Mouse (Mus musculus) urinary bladder, postnatal 14 days (tissue): ENCODE results near the gene Gm20388.
A peak's percentile ranks its signal among the peaks of the same experiment; 100 is the strongest.

Experiments used
- DNase-seq: peaks from one replicate; pipeline ENCODE4 v3.0.0; 2021; ENCODE audit warnings: low spot score

The Gm20388 gene

DNA sequence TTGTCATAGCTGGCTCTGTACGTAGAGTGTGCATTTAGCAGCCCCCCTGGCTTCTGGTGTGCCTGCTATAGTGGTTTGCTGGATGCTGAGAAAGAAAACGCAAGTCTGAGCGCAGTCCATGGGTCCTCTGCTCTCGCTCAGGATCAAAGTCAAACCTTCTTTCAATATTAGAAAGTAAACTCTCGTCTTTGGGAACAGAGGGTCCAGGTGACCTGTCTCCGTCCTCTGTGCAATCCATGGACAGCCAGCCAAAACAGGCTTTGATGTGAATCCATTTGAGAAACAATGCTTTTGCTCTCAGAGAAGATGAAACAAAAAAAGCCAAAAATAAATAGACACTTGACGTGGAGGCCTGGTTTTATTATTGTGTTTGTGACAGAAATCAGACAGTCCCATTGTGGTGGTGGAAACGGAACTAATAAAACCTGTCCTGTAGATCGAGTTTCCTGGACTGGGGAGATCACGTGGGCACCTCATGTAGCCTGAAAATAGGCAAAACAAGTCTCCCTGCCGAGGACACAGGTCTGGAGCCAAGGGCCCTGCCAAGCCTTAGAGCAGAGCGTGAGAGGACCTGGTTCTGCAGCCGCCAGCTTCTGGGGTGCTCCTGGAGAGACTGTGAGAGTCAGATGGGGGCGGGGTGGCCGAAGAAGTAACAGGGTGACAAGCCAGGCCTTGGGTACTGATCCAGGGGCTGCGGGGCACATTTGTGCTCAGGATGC is 3902.7 kb downstream of the Gm20388 start:
- DNase-seq = peak; percentile 38

DNA sequence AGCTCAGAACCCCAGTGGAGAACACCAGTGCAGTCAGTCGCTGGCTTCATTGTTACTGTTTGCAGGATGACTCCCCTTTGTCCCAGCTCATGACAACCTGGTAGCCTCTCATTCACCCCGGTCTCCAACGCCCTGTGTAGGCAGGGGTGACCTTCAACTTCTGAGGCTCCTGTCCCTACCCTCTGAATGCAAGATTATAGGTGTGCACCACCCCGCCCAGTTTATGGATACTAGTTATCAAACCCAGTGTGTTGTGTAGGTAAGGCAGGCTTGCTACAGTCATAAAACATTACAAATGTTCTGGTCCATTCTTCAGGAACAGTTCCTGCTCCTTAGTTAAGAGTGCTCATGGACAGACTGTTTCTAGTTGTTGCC is 3903.2 kb downstream of the Gm20388 start:
- no peak for DNase-seq

DNA sequence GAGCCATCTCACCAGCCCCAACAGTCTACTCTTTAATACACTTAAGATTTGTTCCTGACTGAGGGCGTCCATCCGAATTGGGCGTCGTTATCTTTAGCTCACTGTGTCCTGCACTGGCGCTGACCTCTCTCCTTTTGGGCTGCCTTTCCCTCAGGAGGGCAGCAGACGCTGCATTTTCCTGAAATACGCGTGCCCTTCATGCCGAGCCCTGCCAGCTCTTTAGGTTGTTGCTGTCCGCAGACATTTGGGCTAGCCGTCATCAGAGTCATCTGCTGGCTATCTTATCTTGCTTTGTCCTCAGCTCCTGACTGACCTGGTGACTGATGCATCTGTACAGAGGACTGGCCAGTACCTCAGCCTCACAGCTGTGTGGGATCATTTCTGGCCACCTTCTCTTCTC is 3904.7 kb downstream of the Gm20388 start:
- DNase-seq = no peak

DNA sequence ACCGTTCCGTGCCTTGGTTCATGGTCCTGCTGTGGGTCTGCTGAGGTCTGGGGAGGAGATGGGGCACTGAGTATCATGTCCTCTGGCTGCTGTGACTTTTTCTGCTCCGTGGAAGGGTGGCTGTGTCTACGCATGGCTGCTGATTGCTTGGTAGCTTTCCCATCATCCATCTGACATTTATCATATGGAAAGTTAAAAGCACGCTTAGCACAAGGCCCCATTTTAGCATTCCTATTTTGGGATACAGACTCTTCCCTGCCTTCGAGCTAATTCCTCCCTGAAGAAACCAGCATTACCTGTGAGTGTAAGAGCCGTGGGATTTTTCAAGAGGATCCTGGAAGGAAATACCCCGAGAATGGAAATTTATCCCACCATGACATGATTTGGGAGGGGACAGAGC is 3906.3 kb downstream of the Gm20388 start:
- no peak for DNase-seq

DNA sequence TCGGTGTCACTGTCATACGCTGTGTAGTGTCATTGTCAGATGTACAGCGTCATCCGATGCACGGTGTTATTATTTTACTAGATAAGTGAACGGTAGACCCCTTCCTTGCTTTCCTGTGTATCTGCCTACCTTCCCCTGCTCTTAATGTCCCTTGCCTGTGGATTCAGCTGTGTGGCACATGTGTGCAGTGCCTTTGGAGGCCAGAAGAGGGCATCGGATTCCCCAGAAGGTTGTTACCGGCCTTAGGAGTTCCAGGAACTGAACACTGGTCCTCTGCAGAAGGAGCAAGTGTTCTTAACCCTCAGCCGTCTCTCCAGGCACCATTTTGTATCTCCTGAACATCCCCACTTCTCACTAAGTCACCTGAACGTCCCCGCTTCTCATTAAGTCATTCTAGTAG is 3907.1 kb downstream of the Gm20388 start:
- DNase-seq = no peak

DNA sequence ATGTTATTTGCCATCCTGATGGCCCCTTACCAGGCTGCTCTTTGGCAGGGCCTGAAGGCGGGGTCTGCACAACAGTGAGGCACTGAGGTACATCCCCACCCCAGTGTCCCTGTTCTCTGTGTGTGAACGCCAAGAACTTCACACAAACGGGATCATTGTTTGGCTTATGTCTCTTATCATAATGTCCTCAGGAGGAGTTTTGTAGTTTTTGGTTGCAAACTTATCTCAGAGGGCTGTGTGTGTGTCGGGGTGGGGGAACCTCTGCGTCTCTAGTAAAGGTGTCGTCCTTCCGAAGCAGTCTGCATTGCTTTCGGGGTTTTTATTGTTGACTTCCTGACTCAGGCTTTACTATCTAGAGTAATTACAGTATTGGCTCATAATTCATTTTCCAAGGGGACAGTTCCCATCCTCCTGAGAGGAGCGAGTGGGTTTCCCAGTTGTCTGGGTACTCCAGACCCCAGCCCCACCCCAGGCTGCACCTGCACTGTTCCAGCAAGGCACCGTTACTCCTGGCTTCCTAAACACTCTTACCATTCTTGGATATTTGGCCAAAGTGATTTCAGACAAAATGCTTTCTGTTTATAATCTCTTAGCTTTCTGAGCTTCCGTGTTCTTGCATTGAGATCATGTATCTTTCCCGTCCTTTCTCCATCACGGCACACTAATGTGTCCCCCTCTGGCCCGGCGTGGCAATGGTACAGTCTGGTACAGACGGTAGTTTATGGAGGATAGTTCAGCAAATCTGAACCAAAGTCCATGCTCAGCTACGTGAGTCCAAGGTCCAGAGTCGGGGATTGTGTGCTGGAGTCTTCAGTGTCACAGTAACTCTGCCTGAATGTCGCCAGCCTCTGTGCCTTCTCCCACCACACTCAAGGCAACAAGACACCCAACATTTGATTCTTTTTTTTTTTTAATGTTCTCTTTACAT is 3909.3 kb downstream of the Gm20388 start:
- DNase-seq = no peak

DNA sequence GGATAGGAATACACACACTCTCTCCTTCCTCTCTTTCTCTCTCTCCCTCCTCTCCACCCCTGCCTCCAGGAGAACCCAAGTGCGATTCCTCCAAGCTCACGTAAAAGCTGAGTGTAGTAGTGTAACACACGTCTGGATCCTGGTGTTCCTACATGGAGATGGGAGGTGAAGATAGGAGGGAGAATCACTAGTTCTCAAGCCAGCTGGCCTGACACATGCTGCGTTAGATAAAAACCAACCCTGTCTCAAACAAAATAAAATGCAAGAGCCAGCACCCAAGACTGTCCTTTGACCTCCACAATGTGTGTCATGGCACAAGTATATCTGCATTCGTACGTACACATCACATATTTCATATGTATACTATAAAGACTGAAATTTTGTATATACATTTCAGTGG is 3910.1 kb downstream of the Gm20388 start:
- no peak for DNase-seq

DNA sequence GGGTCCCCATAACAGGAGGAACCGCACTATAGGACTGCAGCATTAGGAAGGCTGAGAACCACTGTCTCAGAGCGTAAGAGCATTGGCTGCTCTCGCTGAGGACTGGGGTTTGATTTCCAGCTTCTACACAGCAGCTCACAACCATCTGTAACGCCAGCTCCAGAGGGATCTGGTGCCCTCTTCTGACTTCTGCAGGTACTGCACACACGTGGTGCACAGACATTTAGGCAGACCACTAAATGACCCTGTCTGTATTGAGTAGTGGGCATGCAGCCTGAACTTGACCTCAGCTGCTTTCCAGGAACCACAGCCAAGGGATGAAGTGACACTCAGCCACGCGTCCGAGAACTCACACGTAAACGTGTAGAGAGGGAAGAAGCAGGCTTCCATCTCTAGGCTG is 3912.5 kb downstream of the Gm20388 start:
- no peak for DNase-seq

DNA sequence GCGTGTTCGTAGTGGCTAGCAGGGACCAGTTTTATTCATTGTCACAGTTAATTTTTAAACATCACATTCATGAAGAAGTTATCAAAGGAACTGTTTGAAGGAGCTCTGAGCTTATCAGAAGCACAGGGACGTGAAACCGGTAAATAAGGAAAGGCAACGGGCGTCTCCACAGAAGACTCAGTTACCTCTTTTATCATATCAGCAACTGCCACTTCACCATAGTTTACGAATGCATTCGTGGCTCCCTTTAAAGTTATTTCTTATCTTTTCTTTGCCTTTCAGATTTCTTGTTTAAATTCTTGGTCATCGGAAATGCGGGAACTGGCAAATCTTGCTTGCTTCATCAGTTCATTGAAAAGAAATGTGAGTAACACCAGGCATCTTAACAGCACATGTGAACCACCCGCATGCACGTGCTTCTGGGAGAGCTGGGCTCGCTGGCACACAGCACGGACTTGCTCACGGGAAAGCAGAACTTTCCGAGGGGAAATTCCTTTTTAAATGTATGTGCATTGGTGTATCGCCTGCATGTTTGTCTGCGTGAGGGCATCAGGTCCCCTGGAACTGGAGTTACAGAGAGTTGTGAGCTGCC is 3913.0 kb downstream of the Gm20388 start:
- no peak for DNase-seq

DNA sequence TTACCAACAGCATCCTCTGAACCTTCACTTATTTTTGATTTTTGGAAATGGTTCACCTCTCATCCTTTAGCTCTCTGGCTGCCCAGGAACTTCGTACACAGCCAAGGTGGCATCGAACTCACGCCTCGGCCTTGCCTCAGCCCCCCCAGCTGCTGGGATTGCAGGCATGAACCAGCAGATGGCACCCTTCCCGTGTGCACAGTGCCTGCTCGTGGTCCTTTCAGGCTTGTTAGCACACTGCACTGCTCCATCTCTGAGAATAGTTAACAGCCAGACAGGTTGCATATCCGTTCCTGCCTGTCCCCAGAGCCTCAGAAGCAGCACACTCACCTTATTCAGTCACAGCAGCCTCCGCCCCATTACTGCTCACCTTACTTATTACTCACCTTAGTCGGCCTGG is 3915.4 kb downstream of the Gm20388 start:
- no peak for DNase-seq

DNA sequence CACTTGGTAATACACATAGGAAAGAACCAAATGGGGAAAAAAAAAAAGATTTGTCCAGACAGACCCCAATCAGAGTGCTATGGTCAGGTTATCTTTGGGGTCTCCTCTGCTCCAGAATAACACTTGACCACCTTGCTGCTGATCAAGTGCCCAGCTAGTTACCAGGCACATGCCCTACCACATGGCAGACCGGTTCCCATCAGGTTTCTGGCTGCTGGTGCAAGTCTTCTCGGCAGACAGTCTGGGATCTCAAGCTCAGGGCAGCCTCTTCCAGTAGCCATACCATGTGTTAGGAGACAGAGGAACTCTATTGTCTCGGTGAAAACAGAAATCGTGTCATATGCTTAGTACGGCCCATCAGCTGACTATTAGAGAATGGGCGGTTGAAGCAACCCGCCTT is 3916.1 kb downstream of the Gm20388 start:
- DNase-seq = no peak

DNA sequence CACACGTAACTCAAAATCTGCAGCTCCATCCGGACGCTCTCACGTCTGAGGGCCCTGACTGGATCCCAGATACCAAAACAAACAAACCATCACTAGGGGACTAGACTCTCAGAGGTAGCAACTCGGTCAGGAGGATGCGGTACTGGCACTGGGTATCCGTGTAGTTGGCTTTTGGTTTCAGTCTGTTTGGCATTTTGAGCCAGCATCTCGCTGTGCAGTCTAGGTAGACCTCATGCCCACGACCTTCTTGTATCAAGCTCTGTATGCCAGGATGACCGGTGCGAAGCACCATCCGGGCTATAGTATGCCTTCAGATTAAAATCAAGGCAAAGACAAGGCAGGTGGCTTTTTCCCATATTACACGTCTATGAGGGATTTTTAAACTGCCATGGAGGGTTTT is 3916.9 kb downstream of the Gm20388 start:
- DNase-seq = no peak

DNA sequence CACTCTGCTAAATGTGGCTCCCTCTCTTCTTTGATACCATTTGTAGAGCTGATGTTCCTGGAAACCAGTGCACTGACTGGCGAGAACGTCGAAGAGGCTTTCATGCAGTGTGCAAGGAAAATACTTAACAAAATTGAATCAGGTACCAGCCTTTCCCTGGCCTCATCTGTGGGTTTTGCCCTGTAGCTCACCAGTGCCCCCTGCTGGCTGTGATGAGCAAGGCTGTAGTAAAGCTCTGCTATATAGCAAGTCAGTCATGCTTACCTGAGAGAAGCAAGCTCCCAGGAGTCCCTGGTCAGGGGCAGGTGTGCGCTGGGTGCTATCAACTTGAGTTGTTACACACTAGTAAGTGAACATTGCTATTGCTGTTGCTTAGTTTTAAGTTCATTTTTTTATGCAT is 3922.1 kb downstream of the Gm20388 start:
- DNase-seq = peak; percentile 76

DNA sequence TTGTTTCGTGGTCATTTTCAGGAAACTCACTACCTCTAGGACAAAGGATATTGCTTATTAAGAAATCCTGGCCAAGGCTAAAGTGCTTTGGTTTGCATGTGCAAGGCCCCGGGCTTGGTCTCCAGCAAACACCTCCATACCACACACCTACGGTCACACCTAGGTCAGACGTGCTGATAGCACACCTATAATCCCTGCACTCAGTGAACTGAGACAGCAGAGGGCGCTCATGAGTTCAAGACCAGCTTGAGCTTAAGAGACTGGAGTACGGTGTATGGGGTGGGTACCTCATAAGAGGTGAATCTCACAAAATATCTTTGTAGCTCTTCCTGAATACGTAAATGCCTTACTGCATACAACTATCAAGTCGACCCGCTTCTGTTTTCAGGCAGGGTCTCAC is 3924.8 kb downstream of the Gm20388 start:
- DNase-seq = peak; percentile 61

DNA sequence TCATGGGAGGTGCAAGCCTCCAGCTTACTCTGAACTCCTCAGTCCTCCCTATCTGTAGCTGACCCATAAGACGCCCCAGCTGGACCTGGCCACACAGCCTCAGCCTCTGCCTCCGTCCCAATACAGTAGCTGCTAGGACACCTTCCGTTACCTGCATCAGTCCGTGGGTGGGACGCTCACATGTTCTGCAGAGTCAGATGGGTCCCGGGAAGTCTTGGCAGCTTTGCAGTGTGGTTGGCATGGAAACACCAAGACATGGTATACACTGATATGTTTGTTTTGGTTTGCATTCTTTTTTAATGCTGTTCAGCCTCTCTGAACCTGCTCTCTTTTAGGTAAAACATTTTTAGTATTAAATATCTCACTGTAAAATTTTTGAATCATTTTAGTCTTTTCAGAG is 3925.7 kb downstream of the Gm20388 start:
- no peak for DNase-seq

DNA sequence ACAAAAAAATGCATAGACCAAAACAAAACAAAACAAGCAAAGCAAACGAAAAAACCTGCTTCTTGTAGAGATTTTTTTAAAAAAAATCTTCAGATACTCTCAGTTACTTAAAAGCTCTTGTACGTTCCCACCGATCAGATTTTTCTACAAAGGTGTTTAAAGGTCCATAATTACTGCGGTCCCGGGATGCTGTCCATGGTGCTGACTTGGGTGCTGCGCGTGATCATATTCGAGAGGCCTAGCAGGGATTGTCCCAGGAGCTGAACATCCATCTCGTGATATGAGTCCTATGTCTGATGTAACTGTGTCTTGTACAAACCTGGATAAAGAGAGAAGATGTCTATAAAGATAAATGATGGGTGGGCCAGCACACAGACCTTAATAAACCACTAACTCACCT is 3927.9 kb downstream of the Gm20388 start:
- DNase-seq = no peak

DNA sequence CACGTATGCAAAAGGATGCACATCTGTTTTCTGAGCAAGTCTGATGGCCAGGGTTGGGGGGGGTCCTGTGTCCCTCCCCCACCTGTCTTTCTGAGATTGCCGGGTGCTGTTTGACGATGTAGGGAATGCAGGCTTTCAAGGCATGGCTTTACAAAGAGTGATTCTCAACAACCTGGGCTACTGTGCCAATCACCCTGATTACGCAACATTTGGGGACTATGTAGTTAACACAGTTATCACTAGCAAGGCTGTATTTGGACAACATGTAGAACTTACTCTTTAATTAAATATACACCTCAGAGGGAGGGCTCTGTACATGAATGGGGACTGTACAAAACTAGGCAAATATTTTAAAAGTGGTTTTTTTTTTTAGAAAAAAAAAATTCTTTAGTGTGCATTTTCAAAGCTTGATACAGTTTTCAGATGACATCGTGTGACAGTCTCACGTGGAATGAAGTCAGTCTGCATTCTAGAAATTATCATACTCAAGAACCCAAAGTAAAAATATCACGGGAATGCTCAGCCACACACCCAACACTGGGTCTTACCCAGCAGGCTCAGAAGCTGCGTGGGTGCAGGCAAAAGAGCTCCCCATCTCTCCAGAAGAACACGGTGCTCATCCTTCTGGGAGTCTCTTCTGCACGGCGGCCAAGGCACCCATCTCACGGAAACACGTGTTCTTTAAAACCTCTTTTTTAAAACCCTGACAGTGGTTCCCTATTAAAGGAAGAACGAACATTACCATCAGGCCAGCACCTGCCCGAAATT is 3930.1 kb downstream of the Gm20388 start:
- DNase-seq = no peak

DNA sequence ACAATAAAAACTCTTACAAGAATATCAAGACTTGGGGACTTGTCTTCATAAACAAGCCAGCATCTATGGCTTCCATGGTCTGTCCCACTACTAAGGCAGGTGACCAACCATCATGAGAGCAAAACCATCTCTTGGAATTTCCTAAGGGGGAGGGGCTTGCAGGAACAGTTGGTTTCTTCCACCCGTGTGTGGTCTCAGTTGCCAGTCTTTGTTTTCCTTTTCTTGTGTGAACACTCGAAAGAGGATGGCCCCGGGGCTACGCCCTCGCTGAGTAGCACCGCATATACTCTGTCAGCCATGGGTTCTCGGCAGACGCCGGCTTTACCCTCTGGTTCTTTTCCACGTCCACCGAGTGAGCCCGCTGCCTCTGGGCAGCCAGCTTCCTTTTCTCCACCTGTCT is 3931.4 kb downstream of the Gm20388 start:
- DNase-seq = no peak

DNA sequence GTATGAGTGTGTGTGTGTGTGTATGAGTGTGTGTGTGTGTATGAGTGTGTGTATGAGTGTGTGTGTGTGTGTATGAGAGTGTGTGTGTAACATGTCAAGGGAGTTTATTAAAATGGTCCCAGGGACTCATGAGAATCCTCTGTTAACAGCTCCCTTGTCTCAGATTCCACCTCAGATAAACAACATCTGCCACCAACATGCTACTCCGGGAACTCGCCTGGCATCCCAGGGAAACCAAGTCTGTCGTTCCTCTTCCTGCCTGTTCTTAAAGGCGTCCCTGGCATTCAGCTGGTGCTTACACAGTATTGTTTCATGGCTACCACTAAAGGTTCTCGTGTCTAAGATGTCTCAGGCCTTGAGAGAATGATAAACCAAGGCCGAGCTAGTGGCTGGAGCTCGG is 3933.7 kb downstream of the Gm20388 start:
- DNase-seq = no peak

DNA sequence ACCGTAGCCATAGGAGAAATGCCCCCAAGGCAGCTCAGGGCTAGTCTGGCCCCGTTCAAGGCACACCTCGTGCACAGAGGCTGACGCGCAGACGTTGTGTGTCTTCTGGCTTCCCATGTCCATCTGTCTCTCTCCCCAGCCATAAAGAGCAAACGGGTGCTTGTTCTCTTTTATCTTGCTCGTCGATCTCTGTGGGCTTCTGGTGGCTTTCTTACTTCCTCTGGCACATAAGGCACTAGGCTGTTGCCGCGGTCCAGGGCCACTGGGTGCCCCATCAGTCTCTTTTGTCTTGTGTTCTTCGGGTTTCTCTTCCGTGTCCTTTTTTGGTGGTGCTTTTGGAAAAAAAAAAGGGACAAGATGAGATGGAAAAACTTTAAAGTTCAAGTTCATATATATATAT is 3934.5 kb downstream of the Gm20388 start:
- no peak for DNase-seq

DNA sequence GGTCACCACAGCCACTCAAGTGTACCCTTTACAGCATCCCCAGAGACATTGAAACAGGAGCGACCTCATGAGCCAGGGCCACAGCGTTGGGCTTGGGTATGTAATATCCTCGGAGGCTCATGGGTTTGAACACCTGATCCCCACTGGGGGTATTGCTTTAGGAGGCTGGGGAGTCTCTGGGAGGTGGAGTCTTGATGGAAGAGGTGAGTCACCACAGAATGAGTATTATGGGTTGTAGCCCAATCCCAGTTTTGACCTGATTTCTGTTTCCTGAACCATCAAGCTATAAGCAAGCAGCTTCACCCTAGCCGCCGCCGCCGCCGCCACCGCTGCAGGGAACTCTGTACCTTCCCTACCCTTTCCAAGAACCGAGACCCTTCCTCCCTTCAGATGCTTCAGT is 3935.3 kb downstream of the Gm20388 start:
- no peak for DNase-seq

DNA sequence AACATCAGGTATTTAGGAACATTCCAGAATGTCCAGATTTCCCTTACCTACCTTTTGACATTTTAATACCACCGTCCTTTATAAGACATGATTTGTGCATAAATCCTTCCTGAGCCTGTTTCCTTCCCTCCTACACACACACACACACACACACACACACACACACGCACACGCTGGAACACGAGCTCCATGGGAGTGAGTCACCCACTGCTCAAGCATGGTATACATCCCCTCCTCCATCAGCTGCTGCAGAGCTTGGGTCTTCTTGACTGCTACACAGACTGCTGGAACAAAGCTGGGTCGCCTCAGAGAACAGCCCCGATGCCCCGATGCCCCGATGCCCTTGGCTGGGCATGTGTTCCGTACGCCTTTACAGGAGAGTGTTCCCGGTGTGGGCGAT is 3935.9 kb downstream of the Gm20388 start:
- no peak for DNase-seq
